Mouse (Mus musculus) CD4-positive, CD25-positive, alpha-beta regulatory T cell, adult 4 months (primary cell): ENCODE measurements at regions not wholly inside any gene's neighbourhood (a gene's known extent, or its start where the extent isn't known, plus 50 kb on each side); places are given as distances from the start of the nearest gene placed in this dataset.
"Not testable (repeated sequence)": the region's sequence is repeated elsewhere in the genome, so short reads cannot be mapped to it uniquely, and the experiment has no call there.

Source experiments
- ATAC-seq: one replicate; pipeline ENCODE4 v1.8.0; 2017

DNA sequence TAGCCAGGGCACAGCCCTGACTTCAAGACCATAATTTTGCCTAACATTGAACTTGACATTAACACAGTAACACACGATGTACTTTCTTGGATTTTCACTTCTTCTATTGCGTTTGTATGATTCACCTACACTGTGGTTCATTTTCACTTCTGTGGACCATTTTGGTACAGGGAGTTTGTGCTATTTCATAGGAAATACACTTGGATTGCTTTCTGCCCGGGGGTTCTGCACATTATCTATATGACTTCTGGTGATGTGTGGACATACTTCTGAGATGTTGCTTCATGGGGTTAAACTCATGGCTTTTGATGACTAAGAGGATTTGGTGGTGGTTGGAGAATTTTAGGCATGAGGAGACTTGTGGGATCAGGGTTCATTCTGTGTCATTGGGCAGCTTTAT is 640.4 kb upstream of the Gm19410 start:
- ATAC-seq, result no peak

GRCm38 (mm10) chr8:35132281-35132680 is 633.3 kb upstream of the Gm19410 start:
- ATAC-seq, result no peak

- no peak for ATAC-seq
Measured at GRCm38 (mm10) chr8:35135630-35136029, 630.0 kb upstream of the Gm19410 start.

DNA sequence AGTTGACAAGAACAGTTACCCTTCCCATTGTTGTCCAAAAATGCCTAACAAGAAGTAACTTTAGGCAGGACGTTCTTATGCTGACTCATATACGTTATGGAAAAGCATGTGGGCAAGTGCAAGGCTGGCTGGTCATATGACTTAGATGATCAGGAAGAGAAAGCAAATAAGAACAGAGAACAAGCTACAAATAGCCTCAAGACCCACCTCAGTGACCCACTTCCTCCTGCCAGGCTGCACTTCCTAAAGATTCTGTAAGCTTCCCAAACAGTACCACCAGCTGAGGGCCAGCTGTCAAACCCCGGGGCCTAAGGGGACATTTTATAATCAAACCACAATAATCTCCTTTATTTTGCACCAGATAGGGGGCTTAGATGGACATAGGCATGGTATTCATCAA is 628.9 kb upstream of the Gm19410 start:
- ATAC-seq, result no peak

- ATAC-seq, result no peak
Measured at GRCm38 (mm10) chr8:35140775-35141174, 624.8 kb upstream of the Gm19410 start.

- no peak for ATAC-seq
Measured at GRCm38 (mm10) chr8:35143018-35143656, 622.5 kb upstream of the Gm19410 start.

DNA sequence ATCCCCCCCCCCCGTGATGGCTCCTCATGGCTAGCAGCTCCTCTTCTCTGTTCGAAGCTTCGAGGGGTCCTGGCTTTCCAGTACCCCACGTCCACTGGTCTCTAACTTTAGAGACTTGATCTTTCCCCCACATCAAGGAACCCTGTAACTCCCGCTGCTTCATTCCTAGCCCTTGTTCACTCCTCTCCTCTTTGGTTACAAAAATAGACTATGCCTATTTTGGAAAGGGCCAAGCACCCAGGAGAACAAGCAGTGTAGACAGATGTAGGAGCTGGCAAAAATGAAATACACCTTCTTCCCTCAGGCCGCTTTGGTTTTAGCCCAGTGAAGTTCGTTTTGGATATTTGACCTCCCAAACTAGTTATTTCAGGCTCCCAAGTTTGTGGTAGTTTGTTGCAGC is 621.9 kb upstream of the Gm19410 start:
- no peak for ATAC-seq

GRCm38 (mm10) chr8:35144401-35144800 is 621.2 kb upstream of the Gm19410 start:
- no peak for ATAC-seq

DNA sequence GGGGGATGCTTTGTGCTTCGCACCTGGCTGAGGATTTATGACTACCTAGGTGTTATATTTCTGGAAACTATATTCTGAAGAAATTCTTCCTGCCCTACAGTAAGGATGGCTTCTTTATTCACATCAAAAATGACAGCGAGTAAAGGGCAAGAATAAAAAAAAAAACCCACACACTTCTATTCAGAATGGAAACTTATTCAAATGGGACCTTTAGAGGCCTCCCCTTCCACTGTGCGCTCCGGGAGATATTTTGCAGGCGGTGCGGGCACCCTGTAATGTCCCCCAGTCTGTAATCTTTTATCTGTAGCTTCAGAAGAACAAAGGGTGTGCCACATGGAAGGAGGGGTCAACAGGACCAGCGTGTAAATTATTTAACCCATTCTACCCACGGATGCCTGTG is 618.1 kb upstream of the Gm19410 start:
- peak; percentile 78 for ATAC-seq

- ATAC-seq, result peak; percentile 69
Measured at GRCm38 (mm10) chr8:35147967-35148366, 617.6 kb upstream of the Gm19410 start.

- no peak for ATAC-seq
Measured at GRCm38 (mm10) chr8:35152585-35152984, 613.0 kb upstream of the Gm19410 start.

DNA sequence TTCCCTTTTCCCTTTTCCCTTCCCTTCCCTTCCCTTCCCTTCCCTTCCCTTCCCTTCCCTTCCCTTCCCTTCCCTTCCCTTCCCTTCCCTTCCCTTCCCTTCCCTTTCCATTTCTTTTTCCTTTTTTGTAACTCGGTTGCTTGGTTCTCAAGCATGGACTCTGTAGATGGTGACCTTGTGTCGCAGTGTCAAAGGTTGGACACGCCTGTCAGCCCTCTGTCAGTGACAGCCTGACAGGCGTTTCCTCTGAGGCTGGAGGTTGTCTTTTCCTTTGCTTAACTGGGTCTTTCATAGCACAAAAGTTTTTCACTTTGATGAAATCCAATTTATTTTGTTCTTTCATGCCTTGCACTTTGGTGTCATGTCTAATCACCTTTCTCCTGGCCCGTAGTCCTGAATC is 609.3 kb upstream of the Gm19410 start:
- ATAC-seq, result no peak

- ATAC-seq, result no peak
Measured at GRCm38 (mm10) chr8:35157711-35158110, 607.9 kb upstream of the Gm19410 start.

GRCm38 (mm10) chr8:35159329-35159728 is 606.3 kb upstream of the Gm19410 start:
- ATAC-seq, result peak; percentile 94

GRCm38 (mm10) chr8:35160230-35160629 is 605.4 kb upstream of the Gm19410 start:
- no peak for ATAC-seq

DNA sequence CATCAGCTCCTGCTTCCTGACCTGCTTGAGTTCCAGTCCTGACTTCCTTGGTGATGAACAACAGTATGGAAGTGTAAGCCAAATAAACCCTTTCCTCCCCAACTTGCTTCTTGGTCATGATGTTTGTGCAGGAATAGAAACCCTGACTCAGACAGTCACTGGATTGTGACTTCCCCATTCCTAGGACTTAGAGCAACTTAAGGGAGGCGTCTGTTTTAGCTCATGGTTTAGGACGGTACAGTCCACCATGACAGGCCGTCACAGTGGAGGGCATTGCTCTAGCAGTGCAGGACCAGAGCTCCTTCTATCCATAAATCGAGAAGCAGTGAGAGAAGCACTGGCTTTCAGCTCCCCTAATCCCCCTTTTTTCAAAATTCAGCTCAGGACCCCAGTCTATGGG is 603.4 kb upstream of the Gm19410 start:
- not testable (repeated sequence) for ATAC-seq

DNA sequence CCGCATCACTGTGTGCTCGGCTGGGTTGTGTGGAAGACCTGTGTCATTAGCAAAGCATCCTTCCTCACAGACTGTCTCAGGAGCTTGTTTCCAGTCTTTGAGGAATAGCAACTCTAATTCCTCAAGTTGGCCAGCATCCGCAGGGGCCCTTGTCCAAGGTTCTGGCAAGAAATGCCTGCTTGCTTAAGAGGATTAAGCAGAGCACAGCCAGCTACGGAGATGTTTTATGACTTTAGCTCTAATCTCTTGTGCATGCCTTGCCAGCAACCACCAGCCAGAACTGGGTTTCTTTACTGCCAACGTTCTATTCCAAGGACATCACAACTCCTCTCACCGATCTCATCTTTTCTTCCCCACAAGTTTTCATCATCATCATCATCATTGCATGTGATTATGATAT is 599.0 kb upstream of the Gm19410 start:
- ATAC-seq, result no peak

GRCm38 (mm10) chr8:35171536-35172310 is 593.9 kb upstream of the Gm19410 start:
- ATAC-seq, result no peak

DNA sequence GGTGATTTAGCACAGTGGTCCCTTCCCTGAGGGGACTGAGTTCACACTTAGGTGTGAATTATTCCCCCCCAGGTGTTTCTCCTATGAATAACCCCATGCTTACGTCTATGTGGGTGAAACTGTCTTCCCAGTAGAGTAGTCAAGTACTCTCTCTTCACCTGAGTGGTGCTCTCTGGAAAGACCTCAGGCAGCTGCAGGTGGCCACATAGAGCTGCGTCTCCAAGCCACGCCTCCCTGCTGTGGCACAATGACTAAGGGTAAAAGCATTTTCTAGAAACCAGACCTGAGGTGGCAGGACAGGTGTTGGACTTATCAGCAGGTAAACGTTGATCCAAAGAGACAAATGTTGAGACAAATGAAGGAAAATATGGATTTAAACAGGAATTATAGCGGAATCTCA is 588.3 kb upstream of the Gm19410 start:
- no peak for ATAC-seq

- no peak for ATAC-seq
Measured at GRCm38 (mm10) chr8:35180075-35180474, 585.5 kb upstream of the Gm19410 start.

DNA sequence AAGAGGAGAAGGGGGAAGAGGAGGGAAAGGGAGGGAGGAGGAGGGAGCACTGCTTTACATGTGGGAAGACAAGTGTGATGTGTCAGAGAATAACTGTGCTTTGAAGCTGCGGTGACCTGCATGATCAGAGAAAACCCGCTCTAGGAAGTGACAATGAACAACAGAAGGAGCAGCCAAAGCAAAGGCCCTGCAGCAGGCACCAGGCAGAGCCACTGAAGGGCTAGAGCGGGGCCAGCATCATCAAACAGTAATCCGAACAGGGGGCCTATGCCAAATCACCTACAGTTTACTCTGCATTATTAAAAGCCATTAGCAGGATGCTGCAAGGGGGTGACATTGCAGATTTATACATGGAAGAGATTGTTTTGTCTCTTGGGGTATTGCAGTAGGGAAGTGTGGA is 583.4 kb upstream of the Gm19410 start:
- no peak for ATAC-seq

GRCm38 (mm10) chr8:35183423-35183822 is 582.2 kb upstream of the Gm19410 start:
- ATAC-seq, result no peak

DNA sequence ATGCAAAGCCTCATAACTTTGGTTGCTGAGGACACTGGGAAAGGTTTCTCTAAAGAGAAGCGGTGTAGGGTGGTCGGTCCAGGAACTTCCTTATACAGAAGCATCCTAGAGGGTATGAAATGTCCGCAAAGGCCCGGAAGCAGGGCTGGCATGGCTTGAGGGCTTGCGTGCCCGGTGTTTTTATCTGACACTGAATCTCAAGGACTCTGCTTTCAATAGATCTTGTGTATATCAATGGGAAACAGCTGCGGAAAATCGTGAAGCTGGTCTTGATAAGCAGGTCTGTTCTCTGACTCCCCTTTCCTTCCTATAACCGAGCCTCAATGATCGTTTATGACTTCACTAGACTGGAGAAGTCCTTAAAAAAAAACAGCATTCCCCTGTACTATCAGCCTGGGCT is 580.4 kb upstream of the Gm19410 start:
- no peak for ATAC-seq

GRCm38 (mm10) chr8:35188531-35188930 is 577.1 kb upstream of the Gm19410 start:
- no peak for ATAC-seq

GRCm38 (mm10) chr8:35189695-35190094 is 575.9 kb upstream of the Gm19410 start:
- ATAC-seq, result no peak
